Mouse (Mus musculus) yolk sac, embryonic 10.5 days (tissue): ENCODE measurements around the gene Olfr1029.
A peak's percentile ranks its signal among the peaks of the same experiment; 100 is the strongest.
"Not testable (repeated sequence)": the region's sequence is repeated elsewhere in the genome, so short reads cannot be mapped to it uniquely, and the experiment has no call there.

ENCODE experiments used
- DNase-seq: peaks from one replicate; pipeline ENCODE4 v3.0.0-alpha.2; 2017; ENCODE audit warnings: low spot score

Olfr1029 gene

GRCm38 (mm10) chr2:85973595-85973994 is at the start of gene Olfr1029:
Olfr1029 (plus strand) TSS chr2:85973895.
- no peak for DNase-seq

- no peak for DNase-seq
Observed at GRCm38 (mm10) chr2:85950137-85950536, 23.6 kb upstream of the Olfr1029 start, which contains the start of gene Olfr1028. Olfr1028 (plus strand) TSS chr2:85950437.

- no peak for DNase-seq
Observed at GRCm38 (mm10) chr2:85978976-85979375, 5.3 kb downstream of the Olfr1029 start, which contains the start of gene Olfr1030. Olfr1030 (plus strand) TSS chr2:85979276.

- no peak for DNase-seq
Observed at GRCm38 (mm10) chr2:85990004-85990403, 16.3 kb downstream of the Olfr1029 start, which contains the start of gene Olfr1031. Olfr1031 (plus strand) TSS chr2:85990304.

GRCm38 (mm10) chr2:86005240-86005639 is 31.5 kb downstream of the Olfr1029 start, which contains the start of gene Olfr1032:
Olfr1032 (plus strand) TSS chr2:86005540.
- DNase-seq, result no peak

GRCm38 (mm10) chr2:86020406-86020805 is 46.7 kb downstream of the Olfr1029 start, which contains the start of gene Olfr1033:
Olfr1033 (plus strand) TSS chr2:86020633.
- peak; percentile 21 for DNase-seq

GRCm38 (mm10) chr2:86021518-86021917 is 47.8 kb downstream of the Olfr1029 start:
- DNase-seq, result not testable (repeated sequence)
